10 mouse cellular contexts compared by ENCODE assay signal in the genomic region with DNA sequence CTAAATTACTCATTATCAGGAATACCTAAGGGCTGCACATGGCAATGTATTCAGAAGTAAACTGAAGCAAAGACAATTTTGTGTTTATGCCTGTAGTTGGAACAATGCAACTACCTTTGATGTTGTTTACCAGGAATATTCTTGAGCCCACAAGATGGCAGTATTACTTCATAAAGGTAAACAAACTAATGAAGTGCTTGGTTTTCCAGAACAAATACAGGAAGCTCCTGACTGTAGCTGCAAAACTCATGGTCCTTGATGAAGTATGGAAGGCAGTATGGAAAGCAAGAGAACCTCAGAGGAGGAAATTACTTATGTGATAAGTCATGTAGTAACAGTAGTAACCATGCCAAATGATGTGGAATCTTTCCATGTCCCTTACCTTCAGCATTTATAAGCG.
DNase-seq lines count a peak whose midpoint lies in the region; ATAC-seq and TF ChIP-seq lines count a peak whose summit lies in the region.
"Had no signal": no experiment of that assay in that cellular context is flagged by ENCODE, and none has a peak within 500 bp of the region (broad histone marks: within the 10 kb centered on the region; RNA-seq: fewer than 3 reads in every experiment).

No protein-coding gene starts in this region.

- DNase-seq in heart, adult 2 months = no peak
- no peak for DNase-seq in heart, postnatal 25 days (ENCODE audit: low spot score)
- peak; percentile 14 for DNase-seq in neural tube, embryonic 11.5 days (ENCODE audit: low spot score)
- no peak for DNase-seq in thymus, postnatal 10 days (ENCODE audit: low spot score in 2 of 2)
- no peak for DNase-seq in thymus, postnatal 25 days
- no peak for DNase-seq in thymus, adult 2 months
- DNase-seq: left cerebral cortex, postnatal 4 days had no signal

- no peaks in the 10 kb centered on the region for H3K36me3 ChIP-seq in heart, adult 2 months (ENCODE audit: control insufficient read depth, insufficient read depth, low read length)
- H3K36me3 ChIP-seq in neural tube, embryonic 11.5 days (ENCODE audit: control insufficient read depth, insufficient read depth, low read length) = no peaks in the 10 kb centered on the region
- H3K36me3 ChIP-seq in neural tube, embryonic 15.5 days = no peaks in the 10 kb centered on the region
- H3K36me3 ChIP-seq in hindbrain, embryonic 12.5 days = no peaks in the 10 kb centered on the region
- H3K36me3 ChIP-seq in thymus, adult 2 months (ENCODE audit: control insufficient read depth, insufficient read depth, low read length) = no peaks in the 10 kb centered on the region
- H3K36me3 ChIP-seq: heart, embryonic 13.5 days had no signal

- H3K27me3 ChIP-seq in heart, adult 2 months (ENCODE audit: control insufficient read depth, insufficient read depth, low read length) = no peaks in the 10 kb centered on the region
- H3K27me3 ChIP-seq in neural tube, embryonic 11.5 days (ENCODE audit: control insufficient read depth, insufficient read depth, low read length) = no peaks in the 10 kb centered on the region
- H3K27me3 ChIP-seq in neural tube, embryonic 15.5 days (replicated peaks) = no peaks in the 10 kb centered on the region
- no peaks in the 10 kb centered on the region for H3K27me3 ChIP-seq in hindbrain, embryonic 12.5 days
- no peaks in the 10 kb centered on the region for H3K27me3 ChIP-seq in thymus, adult 2 months (ENCODE audit: control insufficient read depth, insufficient read depth, low read length)
- H3K27me3 ChIP-seq: heart, embryonic 13.5 days had no signal

- H3K27ac ChIP-seq in heart, adult 2 months = no peak overlapping the region
- H3K27ac ChIP-seq in neural tube, embryonic 11.5 days (ENCODE audit: low read depth, low read length) = no peak overlapping the region
- H3K27ac ChIP-seq in neural tube, embryonic 15.5 days (replicated peaks) = no peak overlapping the region
- H3K27ac ChIP-seq in hindbrain, embryonic 12.5 days = no peak overlapping the region
- no peak overlapping the region for H3K27ac ChIP-seq in thymus, adult 2 months (ENCODE audit: control insufficient read depth, insufficient read depth, low read length)
- H3K27ac ChIP-seq: heart, embryonic 13.5 days had no signal

- TF ChIP-seq EP300 in heart, adult 2 months (IDR thresholded peaks at IDR 0.05; ENCODE audit: insufficient read depth, low read depth, low read length) = no peak

- intact Hi-C loops in heart, adult 2 months (cut with DNase I) = loop anchor here (10.0 kb wide), 1 partner anchor 340 kb away; no protein-coding TSS in a partner anchor
- intact Hi-C loops in heart, postnatal 25 days (cut with DNase I) = loop anchor here (5.0 to 10.0 kb wide), 2 partner anchors 317 to 340 kb away; no protein-coding TSS in a partner anchor

- no peak overlapping the region for H3K9ac ChIP-seq in heart, adult 2 months (ENCODE audit: low read depth, low read length)
- no peak overlapping the region for H3K9ac ChIP-seq in neural tube, embryonic 11.5 days (ENCODE audit: low read length)
- H3K9ac ChIP-seq in neural tube, embryonic 15.5 days (replicated peaks) = no peak overlapping the region
- no peak overlapping the region for H3K9ac ChIP-seq in hindbrain, embryonic 12.5 days
- H3K9ac ChIP-seq: heart, embryonic 13.5 days had no signal

- 98% methylated on average over 1 of the region's 1 CpGs for WGBS in heart, adult 2 months
- WGBS in neural tube, embryonic 11.5 days = 92% methylated on average over 1 of the region's 1 CpGs
- WGBS in neural tube, embryonic 15.5 days = 97% methylated on average over 1 of the region's 1 CpGs
- 94% methylated on average over 1 of the region's 1 CpGs for WGBS in hindbrain, embryonic 12.5 days
- WGBS in thymus, adult 2 months = 94% methylated on average over 1 of the region's 1 CpGs

- H3K4me3 ChIP-seq in heart, adult 2 months = no peak overlapping the region
- H3K4me3 ChIP-seq in neural tube, embryonic 11.5 days (ENCODE audit: low read depth, low read length) = no peak overlapping the region
- H3K4me3 ChIP-seq in neural tube, embryonic 15.5 days (replicated peaks) = no peak overlapping the region
- H3K4me3 ChIP-seq in hindbrain, embryonic 12.5 days = no peak overlapping the region
- no peak overlapping the region for H3K4me3 ChIP-seq in thymus, adult 2 months (ENCODE audit: control insufficient read depth, insufficient read depth, low read length)
- H3K4me3 ChIP-seq: heart, embryonic 13.5 days had no signal

- no peaks in the 10 kb centered on the region for H3K4me1 ChIP-seq in heart, adult 2 months (ENCODE audit: control insufficient read depth, insufficient read depth, low read length)
- no peaks in the 10 kb centered on the region for H3K4me1 ChIP-seq in neural tube, embryonic 11.5 days (ENCODE audit: control insufficient read depth, insufficient read depth, low read length)
- H3K4me1 ChIP-seq in neural tube, embryonic 15.5 days = no peaks in the 10 kb centered on the region
- no peaks in the 10 kb centered on the region for H3K4me1 ChIP-seq in hindbrain, embryonic 12.5 days
- no peaks in the 10 kb centered on the region for H3K4me1 ChIP-seq in thymus, adult 2 months (replicated peaks; ENCODE audit: control insufficient read depth, insufficient read depth, low read length)
- H3K4me1 ChIP-seq: heart, embryonic 13.5 days had no signal

- no peaks in the 10 kb centered on the region for H3K9me3 ChIP-seq in neural tube, embryonic 11.5 days (ENCODE audit: control insufficient read depth, low read length)
- H3K9me3 ChIP-seq in neural tube, embryonic 15.5 days (replicated peaks) = no peaks in the 10 kb centered on the region
- H3K9me3 ChIP-seq in hindbrain, embryonic 12.5 days (replicated peaks) = no peaks in the 10 kb centered on the region
- H3K9me3 ChIP-seq: heart, embryonic 13.5 days had no signal

- no peak overlapping the region for H3K4me2 ChIP-seq in neural tube, embryonic 11.5 days (ENCODE audit: low read depth)
- H3K4me2 ChIP-seq in neural tube, embryonic 15.5 days = no peak overlapping the region
- H3K4me2 ChIP-seq in hindbrain, embryonic 12.5 days (replicated peaks) = no peak overlapping the region
- H3K4me2 ChIP-seq: heart, embryonic 13.5 days had no signal

- TF ChIP-seq POLR2A in heart, adult 2 months (IDR thresholded peaks at IDR 0.05; ENCODE audit: insufficient read depth, low read depth, low read length) = no peak
- no peak for TF ChIP-seq POLR2A in thymus, adult 2 months (IDR thresholded peaks at IDR 0.05; ENCODE audit: control insufficient read depth, extremely low read depth, insufficient read depth, low read length, poor library complexity)

- peak; percentile 69 for TF ChIP-seq CTCF in heart, adult 2 months (IDR thresholded peaks at IDR 0.05)
- no peak for TF ChIP-seq CTCF in thymus, adult 2 months (IDR thresholded peaks at IDR 0.05; ENCODE audit: borderline replicate concordance, control insufficient read depth, extremely low read depth, insufficient read depth, low read length, poor library complexity)

- peak; percentile 46; the same call in 1 of the 2 replicates for ATAC-seq in neural tube, embryonic 11.5 days (ENCODE audit: insufficient read depth, low FRiP score, low TSS enrichment)
- ATAC-seq in neural tube, embryonic 15.5 days (ENCODE audit: low FRiP score) = no peak
- ATAC-seq in hindbrain, embryonic 12.5 days (ENCODE audit: low FRiP score) = peak; percentile 46; the same call in 1 of the 2 replicates

- H3K79me2 ChIP-seq in heart, adult 2 months (replicated peaks; ENCODE audit: control insufficient read depth, insufficient read depth, low read length) = no peaks in the 10 kb centered on the region
